Mouse (Mus musculus): ENCODE results near the gene Insm2.

GRCm38 (mm10) chr12:55563742-55564141 lies 35.5 kb upstream of the Insm2 start:
- no peak for TF ChIP-seq CTCF (IDR thresholded peaks at IDR 0.05; ENCODE audit: low read depth, low read length)
- TF ChIP-seq POLR2A (IDR thresholded peaks at IDR 0.05; ENCODE audit: borderline replicate concordance, low read depth, low read length), result no peak
